Mouse (Mus musculus): ENCODE data around the gene Gm44579.

The Gm44579 gene

DNA sequence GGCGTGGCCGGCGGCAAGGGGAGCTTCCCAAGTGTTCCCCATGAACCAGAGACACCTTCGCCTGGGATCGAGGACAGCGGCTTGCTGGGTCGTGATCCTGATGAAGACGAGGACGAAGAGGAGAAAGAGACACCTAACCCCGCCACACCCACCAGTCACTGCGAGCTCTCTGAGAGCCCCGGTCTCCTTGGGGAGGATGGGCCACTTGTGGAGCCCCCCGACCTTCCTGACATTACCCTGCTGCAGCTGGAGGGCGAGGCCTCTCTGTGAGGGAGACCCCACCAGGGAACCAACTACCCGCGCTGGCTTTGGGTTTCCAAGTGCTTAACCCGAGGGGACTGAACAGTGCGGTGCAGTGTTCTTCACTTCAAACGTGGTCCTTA, 52.2 kb downstream of the Gm44579 start:
- CTCF ChIA-PET, result interaction anchor here (0.6 kb wide), 1 partner anchor 710 kb away, joined by 3 read pairs; no protein-coding TSS in a partner anchor

DNA sequence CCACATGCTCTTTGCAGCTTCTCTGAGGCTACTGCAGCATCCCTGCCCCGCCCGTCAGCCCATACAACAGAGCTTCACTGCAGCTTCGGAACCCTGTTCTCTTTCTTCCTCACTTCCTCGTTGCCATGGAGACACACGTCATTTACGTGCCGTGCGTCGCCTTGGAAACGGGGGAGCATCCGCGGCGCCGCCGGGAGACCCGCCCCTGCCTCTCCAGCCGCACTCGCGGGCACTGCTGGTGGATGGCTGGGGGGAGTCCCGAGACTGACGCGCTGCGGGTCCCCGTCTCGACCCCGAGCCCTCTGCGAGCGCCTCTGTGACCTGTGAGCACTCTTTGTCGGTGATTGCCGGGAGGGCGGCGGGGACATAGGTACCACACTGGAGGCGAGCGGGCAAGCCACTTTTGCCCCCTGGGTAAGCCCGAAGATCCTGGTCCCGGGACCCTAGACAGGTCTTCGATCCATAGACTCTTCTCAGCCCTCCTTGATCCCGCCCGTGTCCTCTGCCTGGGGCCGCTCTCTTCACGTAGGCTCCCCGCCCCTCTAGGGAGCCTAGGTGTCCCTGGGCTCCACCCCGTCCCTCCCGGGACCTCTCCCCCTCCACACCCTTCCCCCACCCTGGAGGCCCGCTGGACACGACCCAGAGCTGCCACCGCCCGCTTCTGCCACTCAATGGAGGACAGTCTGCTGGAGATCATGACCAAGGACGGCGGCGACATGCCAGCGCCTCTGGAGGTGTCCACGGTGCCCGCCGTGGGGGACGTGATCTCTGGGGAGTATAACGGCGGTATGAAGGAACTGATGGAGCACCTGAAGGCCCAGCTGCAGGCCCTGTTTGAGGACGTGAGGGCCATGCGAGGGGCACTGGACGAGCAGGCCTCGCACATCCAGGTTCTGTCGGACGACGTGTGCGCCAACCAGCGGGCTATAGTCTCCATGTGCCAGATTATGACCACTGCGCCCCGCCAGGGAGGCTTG, 52.8 kb downstream of the Gm44579 start:
- CTCF ChIA-PET, result interaction anchor here (0.6 to 0.9 kb wide), 2 partner anchors 13 to 711 kb away, joined by 3 read pairs; no protein-coding TSS in a partner anchor

DNA sequence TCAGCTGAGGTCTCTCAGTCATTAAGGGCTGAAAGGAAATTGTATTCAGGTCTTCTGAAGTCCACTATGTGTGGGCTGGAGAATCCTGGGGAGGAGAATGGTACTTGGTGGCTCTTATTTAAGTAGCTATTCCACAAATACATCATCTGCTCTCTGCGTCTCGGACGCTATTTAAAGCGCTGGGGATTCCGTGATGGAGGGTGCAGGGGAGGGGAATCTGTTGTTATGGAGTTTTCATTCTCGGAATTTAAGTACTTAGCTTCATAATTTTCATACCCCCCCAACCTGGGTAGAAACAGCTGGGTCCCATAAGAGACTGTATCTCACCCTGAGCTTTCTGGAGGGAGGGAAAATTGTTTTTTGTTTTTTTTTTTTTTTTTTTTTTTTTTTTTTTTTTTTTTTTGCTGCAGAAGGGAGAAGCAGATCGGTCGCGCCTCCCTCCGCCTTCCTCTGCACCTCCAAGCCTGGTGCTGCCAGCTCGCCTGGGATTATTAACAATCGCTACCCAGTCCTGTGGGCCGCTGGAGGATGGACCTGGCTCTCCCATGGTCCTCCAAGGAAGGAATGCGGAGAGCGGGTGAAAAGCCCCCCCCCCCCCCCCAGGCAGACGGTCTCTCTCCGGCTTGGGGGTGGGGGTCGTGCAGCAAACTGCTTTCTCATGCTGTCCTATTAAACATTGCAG, 53.7 kb downstream of the Gm44579 start, which contains the start of gene Ccdc184:
Gene Ccdc184 (plus strand): TSS at position 196 of the 682 bp plus-strand sequence.
- CTCF ChIA-PET, result interaction anchor here (0.7 to 0.9 kb wide), 2 partner anchors 14 to 439 kb away, joined by 3 to 4 read pairs; no protein-coding TSS in a partner anchor

DNA sequence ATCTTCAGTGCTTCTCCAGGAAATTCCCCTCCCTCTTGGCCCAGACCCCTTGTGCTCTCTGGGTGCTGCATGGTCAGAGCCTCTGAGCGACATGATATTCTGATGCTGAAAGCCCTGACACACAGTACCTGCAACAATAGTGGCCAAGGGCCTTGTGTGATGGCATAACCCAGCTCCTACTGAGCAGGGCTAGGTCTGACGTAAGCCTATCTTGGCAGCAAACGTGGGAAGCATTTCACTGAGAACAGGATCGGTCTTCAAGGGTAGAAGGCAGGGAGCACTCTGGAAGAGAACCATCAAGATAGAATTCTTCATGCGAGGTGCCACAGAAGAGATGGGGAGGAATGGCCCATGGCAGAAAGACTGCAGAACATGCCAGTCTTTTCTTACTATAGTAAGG, 55.3 kb downstream of the Gm44579 start, which contains the start of gene Asb8:
Gene Asb8 (minus strand): TSS at position 101 of the 400 bp plus-strand sequence.
- CTCF ChIA-PET, result no interaction called here

DNA sequence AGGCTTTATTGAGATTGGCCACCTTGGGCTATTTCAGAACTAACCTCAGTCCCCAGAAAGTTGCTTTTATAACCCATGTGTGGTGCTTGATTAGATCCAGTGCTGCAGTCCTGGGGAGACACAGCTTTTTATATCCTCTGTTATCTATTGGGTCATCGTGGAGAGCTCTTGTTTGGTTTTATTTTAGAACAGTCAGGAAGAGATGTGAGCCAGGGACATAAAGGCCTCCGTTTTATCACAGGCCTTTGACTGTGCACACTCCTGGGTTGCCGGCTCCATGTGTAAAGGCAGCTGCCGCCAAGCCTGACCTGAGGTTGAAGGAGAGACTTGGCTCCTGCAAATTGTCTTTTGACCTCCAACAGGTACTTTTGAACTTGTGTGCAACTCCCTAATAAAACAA, 58.2 kb downstream of the Gm44579 start:
- CTCF ChIA-PET, result no interaction called here

DNA sequence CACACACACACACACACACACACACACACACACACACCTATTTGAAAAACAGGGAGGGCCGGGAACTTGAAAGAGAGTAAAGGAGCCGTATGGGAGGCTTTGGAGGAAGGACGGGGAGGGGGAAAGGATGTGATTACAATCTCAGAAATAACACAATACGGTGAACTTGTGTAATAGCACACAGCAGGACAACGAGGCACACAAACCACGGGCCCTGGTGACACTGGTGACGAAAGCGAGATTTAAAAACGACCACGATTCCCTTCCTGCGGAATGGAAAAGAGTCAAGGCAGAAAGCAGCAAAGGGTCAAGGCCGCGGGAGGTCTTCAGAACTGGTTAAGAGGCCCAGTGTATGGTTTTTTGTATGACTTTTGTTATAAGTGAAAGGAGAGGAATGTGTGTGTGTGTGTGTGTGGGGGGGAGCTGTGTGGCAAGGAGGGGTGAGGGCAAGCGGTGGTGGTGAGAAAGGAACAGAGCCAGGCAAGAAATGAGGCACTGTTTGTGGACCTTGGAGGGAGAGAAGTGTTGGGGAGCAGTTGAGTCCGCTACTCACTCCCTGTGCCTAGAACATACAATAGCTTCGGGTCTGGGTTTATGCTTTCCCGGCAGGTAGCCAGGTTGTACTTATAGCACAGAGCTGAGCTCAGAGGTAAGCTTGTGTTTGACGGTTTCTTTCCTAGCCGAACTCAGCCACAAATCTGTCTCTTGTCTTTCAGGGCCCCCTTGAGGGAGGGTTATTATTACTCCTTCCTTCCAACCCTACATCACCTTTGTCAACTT, 59.6 kb downstream of the Gm44579 start:
- CTCF ChIA-PET, result interaction anchor here (0.6 kb wide), 1 partner anchor 19 kb away, joined by 3 read pairs; no protein-coding TSS in a partner anchor

DNA sequence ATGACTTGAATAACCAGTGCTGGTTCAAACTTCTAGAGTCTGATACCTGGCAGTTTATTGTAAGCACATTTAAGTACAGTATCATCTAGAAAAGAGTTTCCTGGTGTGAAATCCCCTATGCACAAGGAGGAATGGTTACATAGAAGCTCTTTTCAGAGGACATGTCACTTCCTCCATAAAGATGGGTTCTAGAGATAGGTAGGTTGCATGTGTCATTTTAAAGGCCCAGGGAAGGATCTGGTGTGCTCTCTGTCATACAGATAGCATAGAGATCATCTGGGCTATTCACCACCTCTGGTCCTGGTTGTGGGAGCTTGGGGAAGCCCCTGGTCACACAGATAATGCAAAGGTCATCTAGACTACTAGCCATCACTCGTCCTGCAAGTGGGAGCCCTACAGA, 63.5 kb downstream of the Gm44579 start:
- CTCF ChIA-PET, result no interaction called here

DNA sequence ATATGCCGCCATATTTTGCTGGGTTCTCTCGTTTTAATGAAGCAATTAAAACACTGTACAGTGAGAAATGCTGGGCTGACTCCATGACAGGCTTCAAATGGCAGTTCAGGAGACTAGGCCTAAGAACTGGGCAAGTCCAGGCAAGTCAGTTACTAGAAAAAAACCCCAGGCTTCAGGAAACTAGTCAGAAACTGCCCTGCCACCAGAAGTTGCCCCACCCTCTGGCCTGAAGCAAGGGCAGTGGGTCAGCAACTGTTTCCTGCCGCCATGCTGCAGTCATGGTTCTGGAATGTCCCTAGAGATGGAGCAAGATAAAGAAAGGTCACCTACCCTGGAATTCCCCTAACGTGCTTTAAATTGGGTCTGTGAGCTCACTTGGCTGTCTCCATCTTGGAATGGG, 64.8 kb downstream of the Gm44579 start:
- CTCF ChIA-PET, result no interaction called here

DNA sequence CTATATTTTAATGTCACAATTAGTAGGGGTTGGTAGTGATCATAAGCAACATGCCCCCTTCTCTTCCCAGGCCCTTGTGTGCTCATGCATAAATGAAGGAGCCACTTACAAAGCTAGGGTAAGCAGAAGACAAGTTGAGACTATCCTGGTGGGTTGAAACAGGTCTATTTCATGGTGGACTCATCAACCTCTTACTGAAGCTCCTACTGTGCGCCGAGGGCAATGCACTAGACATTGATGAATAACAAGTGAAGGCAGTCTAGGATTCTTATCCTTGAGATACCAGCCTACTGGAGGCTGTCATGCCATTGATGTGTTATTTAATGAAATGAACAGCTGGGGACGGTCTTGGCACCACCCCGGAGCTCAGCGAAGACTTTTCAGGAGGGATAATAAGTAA, 65.5 kb downstream of the Gm44579 start:
- CTCF ChIA-PET, result interaction anchor here (0.6 kb wide), 1 partner anchor 359 kb away, joined by 3 read pairs; no protein-coding TSS in a partner anchor

DNA sequence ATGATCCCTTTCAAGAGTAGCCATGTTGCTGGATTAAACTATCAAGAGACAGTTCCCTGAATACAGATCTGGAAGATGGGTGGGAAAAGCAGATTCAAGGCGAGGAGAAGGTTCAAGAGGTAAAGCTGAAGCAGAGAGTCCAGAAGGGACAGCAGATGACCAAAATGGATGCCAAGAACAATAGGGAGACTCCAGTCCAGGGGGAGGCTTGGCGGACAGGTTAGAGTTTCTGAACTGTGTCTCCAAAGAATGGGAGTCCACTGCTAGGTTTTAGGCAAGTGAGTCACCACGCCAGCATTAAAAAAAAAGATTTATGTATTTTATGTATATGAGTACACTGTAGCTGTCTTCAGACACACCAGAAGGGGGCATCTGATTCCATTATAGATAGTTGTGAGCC, 66.1 kb downstream of the Gm44579 start:
- CTCF ChIA-PET, result no interaction called here

DNA sequence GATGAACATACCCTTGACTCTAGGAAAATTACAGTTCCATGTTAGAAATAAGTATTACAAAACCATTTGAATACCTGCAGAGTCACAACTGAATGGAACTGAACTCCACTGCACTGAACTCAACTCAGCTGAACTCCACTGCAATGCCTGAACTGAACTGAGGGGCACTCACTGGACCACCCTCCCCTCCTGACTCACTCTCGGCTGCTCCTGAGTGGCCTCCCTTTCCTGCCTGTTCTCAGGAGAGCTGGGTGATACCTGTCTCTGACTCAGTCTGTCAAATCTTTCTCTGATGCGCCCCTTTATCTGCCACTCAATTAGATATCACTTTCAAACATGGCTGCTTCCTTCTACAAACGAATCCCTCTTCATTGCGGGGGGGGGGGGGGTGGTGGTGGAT, 66.6 kb downstream of the Gm44579 start:
- CTCF ChIA-PET, result no interaction called here

DNA sequence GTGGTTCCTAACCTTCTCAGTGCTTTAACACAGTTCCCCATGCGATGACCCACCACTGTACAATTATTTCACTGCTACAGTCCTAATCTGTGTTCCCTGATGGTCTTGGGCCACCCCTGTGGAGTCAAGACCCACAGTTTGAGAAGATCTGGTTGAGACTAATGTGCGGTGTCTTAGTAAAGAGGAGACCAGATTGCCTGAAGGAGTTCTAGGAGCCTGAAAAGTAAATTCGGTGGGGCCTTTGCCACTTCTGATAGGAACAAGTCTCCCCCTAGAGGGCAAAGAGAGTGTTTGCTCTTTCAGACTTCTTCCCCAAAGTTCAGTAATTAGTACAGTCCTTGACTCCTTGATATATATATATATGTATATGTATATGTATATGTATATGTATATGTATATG, 67.2 kb downstream of the Gm44579 start:
- CTCF ChIA-PET, result no interaction called here

DNA sequence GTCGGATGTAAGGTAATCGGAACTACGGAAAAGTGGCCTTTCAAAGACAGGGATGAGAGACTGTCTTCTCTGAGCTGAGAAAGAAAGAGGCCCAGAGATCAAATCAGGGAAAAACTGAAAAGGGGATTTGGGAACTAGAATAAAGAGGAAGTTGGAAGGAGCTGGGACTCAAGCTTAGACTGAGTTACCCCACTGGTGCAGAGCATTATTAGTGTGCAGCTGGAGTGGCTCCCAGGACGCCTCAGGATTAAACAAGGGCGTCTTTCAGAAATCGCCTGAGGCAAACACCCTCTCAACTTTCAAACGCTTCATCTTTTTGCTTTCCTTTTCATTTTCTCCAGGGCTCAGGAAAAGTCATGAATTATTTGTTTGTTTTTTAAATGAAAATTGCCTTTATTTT, 67.9 kb downstream of the Gm44579 start:
- CTCF ChIA-PET, result no interaction called here

DNA sequence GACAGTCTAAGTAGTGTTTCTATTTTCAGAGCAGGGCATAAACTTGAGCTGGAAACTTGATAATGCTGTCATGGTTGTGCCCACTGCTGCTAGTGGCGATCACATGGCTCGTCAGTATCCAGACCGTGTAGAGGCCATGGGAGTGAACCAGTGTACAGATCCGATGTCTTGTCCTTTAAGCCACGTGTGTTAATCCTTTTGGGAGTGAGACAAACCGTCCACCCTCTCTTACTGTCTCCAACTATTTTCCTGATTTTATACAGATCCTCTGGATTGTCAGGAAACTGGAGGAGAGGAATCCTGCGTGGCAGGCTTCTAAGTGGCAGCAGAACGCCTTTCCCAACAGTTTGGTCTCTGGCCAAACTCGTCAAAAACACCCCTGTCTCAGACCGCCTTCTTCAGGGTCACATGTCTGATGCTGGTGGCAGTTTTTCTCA, 71.6 kb downstream of the Gm44579 start:
- CTCF ChIA-PET, result interaction anchor here (0.6 kb wide), 1 partner anchor 64 kb away, joined by 6 read pairs; no protein-coding TSS in a partner anchor

DNA sequence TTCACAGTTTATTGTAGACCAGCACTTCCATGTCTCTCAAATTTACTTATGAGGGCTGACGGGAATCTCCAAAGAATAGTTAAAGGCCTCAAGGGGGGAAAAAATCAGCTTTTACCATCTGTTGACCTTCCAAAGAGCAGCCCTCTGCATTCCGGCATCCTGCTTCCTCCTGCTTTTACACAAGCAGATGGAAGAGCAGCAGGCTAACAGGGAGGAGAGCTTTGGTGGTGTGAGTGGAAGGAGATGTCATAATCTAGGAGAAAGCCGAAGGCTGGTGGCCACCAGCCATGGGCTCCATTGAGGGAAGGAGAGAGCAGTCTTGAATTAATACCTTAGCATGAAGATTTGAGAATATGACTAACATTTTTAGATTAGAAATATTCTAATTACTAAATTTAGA, 72.4 kb downstream of the Gm44579 start:
- CTCF ChIA-PET, result interaction anchor here (0.6 to 0.7 kb wide), 3 partner anchors 63 to 847 kb away, joined by 4 to 6 read pairs (median 5); no protein-coding TSS in a partner anchor

DNA sequence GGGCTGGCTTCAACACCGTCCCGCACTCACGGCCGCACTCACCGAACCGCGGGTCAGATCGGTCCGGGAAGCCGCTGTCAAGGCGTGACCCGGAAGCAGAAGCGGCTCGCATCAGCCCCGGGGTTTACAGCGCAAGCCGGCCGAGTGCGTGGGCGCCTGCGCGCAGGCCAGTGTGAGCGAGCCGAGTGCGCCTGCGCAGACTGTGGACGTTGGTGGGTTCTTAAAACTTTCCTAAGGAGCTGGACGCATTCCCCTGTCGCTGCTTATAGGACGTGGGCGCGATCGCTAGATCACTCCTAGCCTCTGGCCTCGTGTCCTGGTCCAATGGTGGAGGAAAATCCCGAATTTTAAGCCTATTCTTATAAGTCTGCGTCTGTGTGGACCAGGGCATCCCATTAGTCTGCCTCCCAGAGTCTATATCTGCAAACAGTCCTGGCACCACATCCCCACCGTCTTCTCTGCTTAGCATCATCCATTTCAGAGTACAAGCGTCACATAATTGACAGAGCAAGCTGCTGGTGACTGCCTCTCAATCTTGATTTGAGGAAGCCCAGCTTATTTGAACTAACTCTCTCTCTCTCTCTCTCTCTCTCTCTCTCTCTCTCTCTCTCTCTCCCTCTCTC, 75.1 kb downstream of the Gm44579 start:
- CTCF ChIA-PET, result interaction anchor here (0.7 kb wide), 1 partner anchor 90 kb away, joined by 3 read pairs; no protein-coding TSS in a partner anchor

DNA sequence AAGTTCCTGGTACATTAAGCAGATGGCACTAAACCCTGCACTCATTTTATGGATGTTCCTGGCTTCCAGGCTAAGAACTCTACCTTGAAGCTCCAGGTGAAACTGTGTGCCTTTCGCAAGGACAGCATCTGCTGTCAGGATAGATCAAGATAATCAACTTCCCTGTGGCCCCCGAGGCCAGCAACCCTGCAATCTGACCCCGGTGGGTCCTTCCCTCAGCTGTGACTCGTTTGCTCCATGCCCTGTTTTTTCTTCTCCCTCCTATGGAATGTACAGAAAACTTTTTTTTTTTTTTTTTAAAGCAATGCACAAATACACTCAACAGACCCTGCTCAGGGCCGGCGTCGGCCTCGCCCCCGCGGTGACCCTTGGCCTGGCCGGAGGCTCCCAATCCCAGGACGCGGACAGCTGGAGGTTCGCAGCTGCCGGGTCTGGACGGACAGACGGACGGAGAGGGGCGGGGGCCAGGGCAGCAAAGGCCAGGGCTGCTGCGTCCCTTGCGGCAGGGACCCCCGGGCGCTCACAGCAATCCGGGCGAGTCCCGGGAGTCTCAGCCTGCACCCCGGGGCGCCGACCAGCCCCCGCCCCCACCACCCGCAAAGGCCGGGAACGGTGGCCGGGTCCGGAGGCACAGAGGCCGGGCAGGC, 75.8 kb downstream of the Gm44579 start:
- CTCF ChIA-PET, result interaction anchor here (0.6 kb wide), 1 partner anchor 45 kb away, joined by 3 read pairs; no protein-coding TSS in a partner anchor

DNA sequence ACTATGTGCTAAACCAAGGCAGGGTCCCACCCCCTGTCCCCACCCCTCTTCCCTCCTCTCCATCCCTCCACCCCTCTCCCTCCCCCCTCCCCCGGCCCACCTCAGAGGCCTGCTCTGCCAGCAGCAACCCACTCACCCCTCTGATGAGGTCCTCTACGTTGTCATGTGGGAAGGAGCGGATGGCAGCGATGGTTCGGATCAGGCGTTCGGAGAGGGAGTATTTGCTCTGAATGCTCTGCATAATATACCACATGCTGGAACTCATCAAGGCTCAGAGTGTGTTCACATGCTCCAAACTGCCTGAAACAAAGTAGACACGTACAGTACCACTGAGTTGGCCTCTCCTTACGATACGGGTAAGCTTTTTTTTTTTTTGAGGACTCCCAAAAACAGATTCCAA, 78.3 kb downstream of the Gm44579 start:
- CTCF ChIA-PET, result interaction anchor here (0.6 kb wide), 1 partner anchor 47 kb away, joined by 3 read pairs; no protein-coding TSS in a partner anchor

DNA sequence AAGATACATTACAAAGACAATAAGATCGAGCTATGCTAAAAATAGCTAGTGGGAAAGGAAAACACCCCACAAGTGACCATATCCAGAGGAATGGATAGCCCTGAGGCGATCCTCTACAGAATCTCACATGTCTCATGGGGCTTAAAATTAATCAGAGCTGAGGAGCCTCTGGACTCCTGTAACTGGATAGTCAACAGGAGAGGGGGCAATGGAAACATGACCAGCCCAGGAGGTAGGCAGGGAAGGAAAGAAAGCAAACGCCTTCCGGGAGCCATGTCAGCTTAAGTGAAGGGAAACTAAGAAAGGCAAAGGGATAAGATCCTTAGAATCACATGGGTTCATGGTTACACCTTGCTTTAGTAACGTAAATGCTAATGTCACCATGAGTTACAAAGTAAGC, 80.0 kb downstream of the Gm44579 start:
- CTCF ChIA-PET, result interaction anchor here (0.6 to 1.1 kb wide), 2 partner anchors 51 to 82 kb away, joined by 3 read pairs; no protein-coding TSS in a partner anchor

DNA sequence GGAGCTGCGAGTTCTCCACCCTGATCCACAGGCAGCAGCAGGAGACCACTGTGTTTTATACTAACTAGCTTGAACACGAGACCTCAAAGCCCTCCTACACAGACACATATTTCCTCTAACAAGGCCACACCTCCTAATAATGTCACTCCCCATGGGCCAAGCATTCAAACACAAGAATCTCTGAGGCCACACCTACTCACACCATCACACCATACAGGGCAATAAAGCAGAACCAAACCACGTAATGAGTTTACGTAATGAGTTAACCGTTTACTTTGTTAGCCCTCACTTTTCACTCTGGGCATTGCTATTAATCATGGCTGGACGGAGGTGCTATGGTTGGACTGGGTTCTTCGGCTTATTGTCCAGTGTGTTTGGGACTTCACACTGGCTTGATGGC, 81.0 kb downstream of the Gm44579 start:
- CTCF ChIA-PET, result no interaction called here

Measured in spleen, embryonic (tissue).